Mouse (Mus musculus): Measurements from ENCODE around the gene Fbxo27.

DNA sequence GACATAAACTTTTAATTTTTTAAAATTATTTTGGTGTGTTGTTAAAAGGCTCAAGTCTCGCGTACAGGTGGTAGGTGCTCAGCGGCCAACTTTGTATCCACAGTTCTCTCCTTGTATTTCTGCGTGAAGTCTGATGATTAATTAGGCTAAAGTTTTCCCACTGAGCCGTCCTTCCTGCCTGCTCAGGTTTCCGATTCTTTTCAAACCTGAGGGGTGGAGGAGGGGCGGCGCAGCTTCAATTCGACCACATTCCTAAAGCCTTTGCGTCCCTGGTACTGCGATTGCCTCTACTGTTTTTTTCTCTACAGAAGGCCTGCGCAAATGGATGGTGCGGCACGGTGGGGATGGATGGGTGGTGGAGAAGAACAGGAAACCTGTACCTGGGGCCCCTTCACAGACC is 1.8 kb downstream of the Fbxo27 start:
- TF ChIP-seq CTCF (IDR thresholded peaks at IDR 0.05; ENCODE audit: low read depth) (no peak), EP300 (IDR thresholded peaks at IDR 0.05; ENCODE audit: low read depth) (no peak)

Measured in liver, embryonic 14.5 days (tissue).